Mouse (Mus musculus) heart, postnatal 0 days (tissue): Measurements from ENCODE around the gene Cmah.

Source experiments
- CTCF ChIP-seq: IDR thresholded peaks from 2 replicates; pipeline ENCODE4 v1.5.1; 2016; ENCODE audit warnings: antibody characterized with exemption, control low read depth, low read depth
- EP300 ChIP-seq: IDR thresholded peaks from 2 replicates; pipeline ENCODE4 v1.6.1; 2016; ENCODE audit warnings: antibody characterized with exemption, low read depth

DNA sequence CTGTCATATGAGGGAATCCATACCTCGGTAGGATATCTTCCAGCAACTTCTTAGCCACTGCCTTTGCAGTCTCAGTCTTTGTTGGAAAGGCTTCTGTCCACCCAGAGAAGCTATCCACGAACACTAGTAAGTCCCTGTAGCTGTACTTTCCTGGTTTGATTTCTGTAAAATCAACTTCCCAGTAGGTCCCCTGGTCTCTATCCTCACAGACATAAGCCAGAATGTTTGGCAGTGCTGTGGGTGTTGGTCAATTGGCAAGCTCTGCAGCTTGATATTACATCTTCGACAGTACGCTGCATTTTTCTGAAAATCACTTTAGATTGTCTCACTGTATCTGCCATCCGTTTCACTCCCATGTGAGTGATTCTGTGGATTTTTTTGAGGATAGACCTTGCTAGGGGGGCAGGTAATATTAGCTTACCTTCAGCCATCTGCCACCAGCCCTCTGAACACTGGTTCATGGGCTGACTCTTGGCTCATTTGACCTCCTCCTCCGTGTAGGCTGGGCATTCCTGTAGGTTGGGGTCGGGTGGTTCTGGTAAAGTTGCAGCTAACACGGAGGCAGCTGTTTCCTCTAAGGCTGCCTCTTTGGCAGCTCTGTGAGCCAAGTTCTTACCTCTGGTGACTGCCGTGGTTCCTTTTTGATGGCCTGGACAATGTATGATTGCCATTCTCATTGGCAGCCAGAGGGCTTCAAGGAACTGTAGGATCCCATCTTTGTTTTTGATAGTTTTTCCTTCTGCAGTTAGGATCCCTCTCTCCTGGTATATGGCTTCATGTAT is 1.0 kb downstream of the Cmah start:
- no peak for TF ChIP-seq CTCF
- TF ChIP-seq EP300: no peak
